Mouse (Mus musculus) skeletal muscle tissue, adult 2 months (tissue): Measurements from ENCODE around the gene Epb41l3.
A peak's percentile ranks its signal among the peaks of the same experiment; 100 is the strongest.

ENCODE experiments used
- DNase-seq: peaks from one replicate; pipeline ENCODE4 v3.0.0-alpha.2; 2012; ENCODE audit warnings: low read depth, low spot score

Gene Epb41l3

DNA sequence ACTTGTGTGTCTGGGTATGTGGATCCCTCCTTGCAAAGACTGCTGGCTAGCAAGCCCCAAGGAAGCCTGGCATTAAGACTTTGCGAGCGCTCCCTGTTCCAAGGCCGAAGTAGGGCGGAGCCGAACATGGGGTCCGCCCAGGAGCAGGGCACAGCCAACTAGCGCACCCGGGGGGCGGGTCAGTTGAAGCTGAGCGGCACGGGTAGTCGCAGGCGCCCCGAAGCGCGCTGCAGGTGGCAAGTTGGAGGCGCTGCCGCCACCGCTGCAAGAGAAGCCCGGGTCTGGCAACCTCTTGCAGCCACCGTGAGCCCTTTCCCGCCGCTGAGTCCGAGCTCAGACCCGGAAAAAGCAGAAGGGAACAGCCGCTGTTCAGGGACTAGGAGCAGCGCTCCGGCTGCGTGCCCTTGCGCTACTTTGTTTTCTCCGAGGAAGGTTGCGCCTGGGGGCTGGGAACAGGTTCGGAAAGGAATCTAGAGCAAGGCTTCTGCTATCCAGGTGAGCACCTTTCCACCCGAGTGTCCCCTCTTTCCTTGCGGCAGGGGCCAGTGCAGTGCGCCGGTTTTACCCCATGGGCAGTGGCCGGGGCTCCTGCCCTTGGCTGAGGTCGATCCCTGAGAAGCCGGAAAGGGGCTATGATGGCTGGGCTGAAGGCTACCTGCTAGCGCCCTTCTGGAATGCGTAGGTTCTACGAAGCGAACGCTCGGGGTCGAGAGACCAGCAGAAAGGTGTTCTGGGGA is at the start of gene Epb41l3:
Epb41l3 (plus strand) TSS at position 183 of the 737 bp plus-strand sequence.
- DNase-seq = peak; percentile 24

DNA sequence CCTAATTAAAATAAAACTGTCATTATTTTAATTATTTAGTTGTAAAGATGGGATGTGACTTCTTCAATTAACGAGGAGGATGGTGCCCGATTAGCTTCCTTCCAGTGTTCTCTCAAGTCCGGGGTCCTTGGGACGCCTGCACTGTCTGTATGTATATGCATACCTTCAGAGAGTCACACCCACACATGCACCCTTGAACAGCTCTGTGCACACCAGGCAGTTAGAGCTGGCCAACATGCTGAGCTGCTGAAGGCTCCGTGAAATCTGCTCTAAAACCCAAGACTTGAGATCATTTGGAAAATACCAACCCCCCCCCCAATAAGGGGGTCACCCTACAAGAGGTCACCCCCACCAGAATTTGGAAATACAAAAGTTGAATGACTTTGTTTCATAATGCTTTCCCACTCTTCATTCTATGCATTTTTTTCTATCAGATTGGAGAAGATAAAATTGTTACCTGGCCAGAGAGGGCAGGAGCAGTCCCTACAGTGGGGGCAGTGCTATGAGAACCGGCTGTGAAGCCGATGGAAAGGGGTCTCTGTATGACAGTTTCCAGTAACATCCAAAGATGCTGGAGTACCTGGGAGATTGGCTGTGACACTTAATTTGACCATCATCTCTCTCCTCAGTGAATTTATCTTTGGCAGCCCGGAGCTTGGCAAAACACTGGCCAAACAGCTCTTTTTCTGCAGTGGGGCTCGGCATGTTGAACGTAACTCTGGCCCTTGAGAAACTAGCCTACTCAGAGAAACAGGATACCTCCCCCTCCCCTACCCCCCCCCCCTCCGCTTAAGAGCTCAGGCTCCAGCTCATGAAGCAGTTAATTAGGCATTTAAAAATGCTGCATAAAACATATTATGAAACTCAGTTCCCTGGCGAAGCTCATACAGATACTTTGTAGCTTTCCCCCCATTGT is 36.5 kb upstream of the Epb41l3 start:
- DNase-seq = no peak

- DNase-seq = peak; percentile 4
Measured at GRCm38 (mm10) chr17:69041516-69041915, 34.0 kb upstream of the Epb41l3 start.

DNA sequence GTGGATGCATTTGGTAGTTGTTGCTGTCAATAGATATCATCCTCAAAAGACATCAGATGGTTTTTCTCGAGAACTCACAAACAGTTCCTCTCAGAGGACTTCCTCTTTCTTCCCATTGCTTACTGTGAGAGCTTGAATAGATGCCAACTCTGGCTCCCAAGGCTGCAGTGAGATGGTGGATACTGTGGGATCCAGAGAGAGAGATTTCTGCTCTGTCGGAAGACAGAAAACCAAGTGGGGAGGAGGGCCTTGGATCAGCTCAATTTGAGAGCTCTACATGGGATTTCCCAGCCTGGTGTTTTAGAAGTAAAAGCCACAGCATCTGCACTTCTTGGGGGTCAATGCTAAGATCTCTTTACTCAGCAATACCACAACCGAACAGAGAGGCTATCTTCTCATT is 26.7 kb upstream of the Epb41l3 start:
- no peak for DNase-seq

GRCm38 (mm10) chr17:69054029-69054428 is 21.5 kb upstream of the Epb41l3 start:
- no peak for DNase-seq

GRCm38 (mm10) chr17:69059760-69060159 is 15.7 kb upstream of the Epb41l3 start:
- DNase-seq = no peak

DNA sequence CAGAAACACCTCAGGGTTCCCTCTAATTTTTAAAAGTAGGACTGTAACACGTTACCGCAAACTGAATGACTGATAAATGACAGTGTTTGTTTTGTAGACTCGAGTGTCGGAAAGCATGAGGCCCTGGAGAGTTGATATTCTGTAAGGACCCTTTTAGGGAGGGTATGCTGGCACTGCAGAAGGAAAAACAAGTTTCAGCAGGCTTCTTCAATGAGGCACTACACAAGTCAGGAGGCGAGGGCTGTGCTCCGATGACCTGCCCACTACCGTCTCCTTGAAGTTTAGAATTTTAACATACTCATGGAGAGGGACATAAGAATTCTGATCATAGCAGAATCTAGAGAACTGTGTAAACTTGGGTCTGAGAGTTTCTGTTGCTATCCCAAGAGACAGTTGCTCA is 15.1 kb upstream of the Epb41l3 start:
- DNase-seq = no peak

DNA sequence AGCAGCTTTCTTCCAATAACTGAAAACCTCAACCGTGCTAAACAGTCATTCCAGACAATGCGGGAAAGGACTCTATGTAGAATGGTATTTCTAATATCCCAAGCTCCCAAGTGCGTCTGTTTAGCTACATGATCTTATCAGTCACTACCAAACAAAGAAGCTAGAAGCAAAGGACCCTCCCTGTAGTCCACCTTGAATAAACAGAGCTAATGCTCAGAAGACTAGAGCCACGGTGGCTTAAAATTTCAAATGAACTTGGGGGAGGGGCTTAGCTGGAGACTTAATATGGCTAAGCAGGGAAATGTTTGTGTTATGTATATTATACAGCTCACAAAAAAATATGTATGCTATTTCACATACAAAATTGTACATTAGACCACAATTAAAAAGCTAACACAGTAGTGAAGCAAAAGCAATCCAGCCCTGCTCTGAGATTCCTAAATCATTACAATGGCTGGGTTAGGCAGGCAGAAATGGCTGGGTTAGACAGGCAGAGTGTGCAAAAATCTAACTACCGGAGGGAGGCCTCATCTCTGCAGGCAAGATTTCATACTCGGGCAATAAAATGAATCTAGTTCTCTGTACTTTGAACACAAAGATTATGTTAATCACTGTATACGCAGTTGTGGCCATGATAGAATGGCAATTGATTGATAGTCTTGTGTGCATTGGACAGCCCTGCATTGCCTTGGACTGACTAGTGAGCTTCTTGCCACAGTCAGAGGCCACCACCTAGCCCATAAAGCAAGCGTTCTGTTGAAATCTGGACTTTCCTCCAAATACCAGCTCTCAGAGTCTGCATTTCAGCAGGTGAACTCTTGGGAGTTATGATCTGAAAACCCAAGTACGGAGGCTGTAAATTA is 13.4 kb upstream of the Epb41l3 start:
- DNase-seq = no peak

DNA sequence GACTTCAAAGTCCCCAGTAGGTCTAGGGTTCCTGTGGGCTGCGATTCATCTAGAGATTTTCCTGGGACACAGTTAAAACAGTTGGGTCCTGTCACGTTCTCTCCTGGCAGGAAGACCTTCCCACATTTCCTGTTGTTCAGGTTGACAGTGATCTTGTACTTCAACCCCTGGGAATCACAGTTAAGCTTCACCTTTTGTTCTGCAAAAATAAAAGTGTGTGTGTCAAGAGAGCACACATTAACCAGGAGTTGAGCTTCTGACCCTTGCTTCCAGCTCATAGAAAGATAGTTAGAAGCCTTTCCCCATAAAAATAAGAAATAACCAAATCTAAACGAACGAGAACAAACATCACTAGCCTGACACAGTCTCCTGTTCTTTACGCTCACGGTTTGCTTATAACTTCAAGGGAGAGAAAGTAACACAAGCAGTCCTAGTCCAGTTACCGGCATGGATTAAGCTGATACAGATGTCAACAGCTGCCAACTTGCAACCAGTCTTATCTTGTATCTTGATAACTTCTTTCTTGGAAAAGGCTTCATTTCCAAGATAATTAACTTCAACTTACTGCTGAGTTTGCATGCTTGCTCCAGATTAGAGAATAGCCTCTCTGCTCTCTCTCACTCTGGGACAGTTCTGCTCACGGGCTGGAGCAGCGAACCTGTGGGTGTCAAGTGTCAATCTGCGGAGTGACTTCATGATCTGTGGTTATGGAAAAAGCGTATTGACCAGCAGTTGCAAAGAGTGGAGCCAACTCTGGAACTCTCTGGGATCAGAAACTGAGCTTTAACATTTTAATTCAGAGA is 7.3 kb upstream of the Epb41l3 start:
- no peak for DNase-seq

GRCm38 (mm10) chr17:69074095-69074494 is 1.4 kb upstream of the Epb41l3 start:
- no peak for DNase-seq

GRCm38 (mm10) chr17:69076238-69076625 is 749 bp downstream of the Epb41l3 start:
- DNase-seq = no peak

DNA sequence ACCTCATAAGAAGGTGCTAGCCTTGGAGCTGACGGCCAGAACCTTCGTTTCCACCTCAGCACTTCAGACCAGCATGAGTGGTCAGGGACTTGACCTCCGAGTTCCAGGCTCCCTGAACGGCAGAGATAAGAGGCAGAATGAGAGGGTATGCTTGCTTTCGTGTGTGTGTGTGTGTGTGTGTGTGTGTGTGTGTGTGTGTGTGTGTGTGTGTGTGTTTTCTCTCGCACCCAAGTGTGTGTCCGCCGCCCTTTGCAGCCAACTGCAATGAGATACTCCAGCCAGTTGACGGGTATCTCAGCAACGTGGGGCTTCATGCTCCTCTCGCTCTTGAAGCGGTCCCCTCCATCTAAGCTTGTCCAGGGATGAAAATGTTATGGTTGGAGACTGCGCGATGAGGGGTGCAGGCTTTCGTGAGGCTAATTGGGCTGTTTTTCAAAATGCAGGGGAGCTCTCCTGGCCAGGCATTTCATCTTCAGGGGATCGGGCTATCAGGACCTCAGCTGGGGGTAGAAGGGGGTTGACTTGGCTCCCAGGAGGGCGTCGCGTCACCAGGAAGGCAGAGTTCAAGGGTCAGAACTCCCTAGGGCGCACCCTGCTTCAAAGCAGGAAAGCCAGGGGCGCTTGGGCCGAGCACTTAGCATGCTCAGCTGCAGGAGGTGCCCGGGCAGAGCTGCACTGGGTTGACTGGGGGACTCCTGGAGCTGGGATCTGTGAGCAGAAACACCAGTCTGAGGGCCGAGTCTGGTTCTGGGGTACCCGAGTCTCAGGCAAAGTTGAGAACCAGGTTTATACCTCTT is 1.5 kb downstream of the Epb41l3 start:
- DNase-seq = no peak

- no peak for DNase-seq
Measured at GRCm38 (mm10) chr17:69077544-69077920, 2.0 kb downstream of the Epb41l3 start.

GRCm38 (mm10) chr17:69082316-69082715 is 6.8 kb downstream of the Epb41l3 start:
- DNase-seq = no peak

GRCm38 (mm10) chr17:69091618-69092017 is 16.1 kb downstream of the Epb41l3 start:
- DNase-seq = no peak

DNA sequence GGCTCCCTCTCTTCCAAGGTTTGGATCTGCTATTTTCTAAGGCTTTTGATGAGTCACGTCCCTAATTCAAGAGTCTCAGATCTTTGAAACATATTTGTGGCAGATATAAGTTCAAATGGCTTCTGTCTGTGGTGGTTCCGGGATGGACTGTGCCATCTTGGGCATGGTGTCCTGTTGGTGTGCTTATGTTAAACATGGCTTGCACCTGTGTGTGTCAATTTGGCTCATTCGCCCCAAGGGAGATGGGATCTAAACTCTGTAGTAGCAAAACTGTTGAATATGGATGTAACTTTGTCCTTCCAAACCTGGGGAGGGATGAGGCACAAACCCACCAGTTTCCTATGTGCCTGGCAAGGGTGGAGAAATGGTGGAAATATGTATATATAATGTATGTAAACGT is 21.6 kb downstream of the Epb41l3 start:
- DNase-seq = no peak

- no peak for DNase-seq
Measured at GRCm38 (mm10) chr17:69097955-69098354, 22.5 kb downstream of the Epb41l3 start.

GRCm38 (mm10) chr17:69103326-69103725 is 27.8 kb downstream of the Epb41l3 start:
- DNase-seq = no peak

- no peak for DNase-seq
Measured at GRCm38 (mm10) chr17:69105035-69105798, 29.7 kb downstream of the Epb41l3 start.
